Mouse (Mus musculus) gastrocnemius, postnatal 10 days (tissue): ENCODE results near the gene Gm28048. TPM values are rescaled to one million over a fixed set of nuclear protein-coding genes. Genes with fewer than 3 reads are reported as not detected.

Experiments used
- DNase-seq: peaks from one replicate; pipeline ENCODE4 v3.0.0; 2021; ENCODE audit warnings: mixed read lengths
- total RNA-seq, 2 experiments: library from RNA; stranded (reverse); gene quantifications; 2 replicates each; pipeline ENCODE4 v1.2.3; 2021

The Gm28048 gene
- total RNA-seq, 2 experiments from 2014 or later = 3.9 to 5.9 TPM

GRCm38 (mm10) chr11:22889224-22889623 lies 92.7 kb downstream of the Gm28048 start:
- DNase-seq = no peak

- DNase-seq = no peak
Measured at GRCm38 (mm10) chr11:22886991-22887390, 94.9 kb downstream of the Gm28048 start.

- DNase-seq = no peak
Measured at GRCm38 (mm10) chr11:22885350-22885749, 96.5 kb downstream of the Gm28048 start.

DNA sequence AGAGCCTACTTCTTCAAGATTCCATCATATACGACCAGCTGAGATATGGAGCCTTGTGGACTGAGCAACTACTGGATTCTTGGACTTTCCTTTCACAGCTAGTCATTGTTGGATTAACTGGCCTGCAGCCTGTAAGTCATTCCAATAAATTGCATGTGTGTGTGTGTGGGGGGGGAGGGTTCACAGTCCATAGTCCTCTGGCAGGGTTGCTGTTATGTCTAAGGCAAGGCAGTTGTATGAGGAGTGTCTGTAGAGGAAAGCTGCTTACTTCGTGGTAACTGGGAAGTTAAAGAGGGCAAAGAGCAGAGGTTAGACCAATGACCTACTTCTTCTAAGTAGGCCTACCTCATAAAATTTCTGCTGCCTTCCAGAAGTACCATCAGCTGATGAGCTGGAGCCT lies 98.2 kb downstream of the Gm28048 start:
- DNase-seq = no peak

- no peak for DNase-seq
Measured at GRCm38 (mm10) chr11:22882926-22883325, 99.0 kb downstream of the Gm28048 start.

DNA sequence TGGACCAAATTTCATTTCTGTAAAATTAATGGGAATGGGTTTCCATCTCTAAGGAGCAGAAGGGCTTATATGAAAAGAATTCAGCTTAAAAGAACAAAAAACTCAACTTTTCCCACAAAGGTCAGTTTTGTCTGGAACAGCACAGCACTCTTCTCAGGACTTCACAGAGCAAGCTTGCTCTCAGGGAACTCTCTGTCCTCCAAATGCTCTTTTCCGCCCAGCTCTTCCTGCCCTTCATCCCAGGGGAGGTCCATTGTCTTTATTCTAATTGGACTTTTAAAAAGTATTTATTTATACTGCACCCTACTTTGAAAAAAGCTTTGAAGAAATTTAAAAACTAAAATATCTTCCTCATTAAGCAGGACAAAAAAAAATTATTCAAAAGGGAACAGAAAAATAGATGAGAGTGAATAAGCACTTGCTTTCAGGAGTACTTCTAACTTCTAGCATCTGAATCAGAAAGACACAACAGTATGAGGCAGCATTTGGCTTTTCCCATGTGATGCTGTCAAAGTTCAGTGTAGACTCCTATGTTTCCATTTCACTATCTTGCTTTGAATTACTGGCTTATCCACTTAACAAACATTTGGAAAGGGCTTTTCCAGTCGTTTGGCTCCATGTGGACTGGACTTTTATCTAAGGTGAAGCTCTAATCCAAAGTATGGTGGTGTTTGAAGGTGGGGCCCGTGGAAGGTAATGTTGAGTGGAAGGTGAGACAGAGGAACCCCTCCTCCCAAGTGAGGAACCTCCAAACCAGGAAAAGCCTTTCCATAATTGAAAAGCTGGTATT lies 101.3 kb downstream of the Gm28048 start:
- DNase-seq = no peak

DNA sequence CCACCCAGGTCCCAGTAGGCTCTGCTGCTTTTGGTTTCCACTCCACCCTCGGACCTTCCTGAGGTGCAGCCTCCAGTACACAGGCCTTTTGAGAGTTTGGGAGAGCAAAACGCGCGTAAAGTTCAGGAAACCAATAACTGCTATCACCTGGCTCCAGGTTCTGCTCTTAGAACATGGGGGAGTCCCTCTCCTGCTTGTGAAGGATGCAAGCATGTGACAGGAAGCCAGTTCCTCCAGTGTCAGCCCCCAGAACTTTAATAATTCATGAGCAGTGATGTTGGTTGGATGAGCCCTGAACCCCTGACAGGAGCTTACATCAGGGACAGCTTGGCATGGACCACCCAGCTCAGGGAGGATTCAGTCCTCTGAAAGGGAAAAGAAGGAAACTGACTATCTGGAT lies 102.2 kb downstream of the Gm28048 start:
- no peak for DNase-seq

DNA sequence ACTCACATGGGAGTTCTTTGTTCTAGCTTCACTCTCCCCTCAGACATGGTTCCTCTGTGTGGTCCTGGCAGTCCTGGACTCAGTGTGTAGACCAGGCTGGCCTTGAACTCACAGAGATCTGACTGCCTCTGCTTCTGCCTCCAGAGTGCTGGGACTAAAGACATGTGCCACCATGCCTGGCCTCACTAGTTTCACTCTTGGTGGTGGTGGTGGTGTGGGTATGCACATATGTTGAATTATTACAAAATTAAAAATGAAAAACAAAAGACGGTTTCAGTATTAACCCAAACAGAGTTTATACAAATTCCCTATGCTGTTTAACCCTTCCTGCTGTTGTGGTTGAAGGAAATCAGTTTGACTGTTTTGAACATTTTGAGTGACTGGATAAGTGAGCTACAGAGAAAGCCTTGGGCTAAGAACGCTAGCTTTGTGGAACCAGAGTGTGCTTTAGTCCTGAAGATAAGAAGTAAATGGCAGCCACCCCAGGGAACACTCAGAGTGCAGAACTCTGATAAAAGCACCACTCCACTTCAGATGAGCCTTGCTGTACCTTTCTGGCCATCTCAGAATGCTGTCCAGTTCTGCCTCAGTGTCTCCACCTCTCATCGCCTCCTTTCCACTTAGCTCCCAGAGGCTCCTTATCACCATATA lies 105.1 kb downstream of the Gm28048 start:
- no peak for DNase-seq

- no peak for DNase-seq
Measured at GRCm38 (mm10) chr11:22875279-22875678, 106.6 kb downstream of the Gm28048 start.

GRCm38 (mm10) chr11:22874747-22875146 lies 107.1 kb downstream of the Gm28048 start:
- no peak for DNase-seq

DNA sequence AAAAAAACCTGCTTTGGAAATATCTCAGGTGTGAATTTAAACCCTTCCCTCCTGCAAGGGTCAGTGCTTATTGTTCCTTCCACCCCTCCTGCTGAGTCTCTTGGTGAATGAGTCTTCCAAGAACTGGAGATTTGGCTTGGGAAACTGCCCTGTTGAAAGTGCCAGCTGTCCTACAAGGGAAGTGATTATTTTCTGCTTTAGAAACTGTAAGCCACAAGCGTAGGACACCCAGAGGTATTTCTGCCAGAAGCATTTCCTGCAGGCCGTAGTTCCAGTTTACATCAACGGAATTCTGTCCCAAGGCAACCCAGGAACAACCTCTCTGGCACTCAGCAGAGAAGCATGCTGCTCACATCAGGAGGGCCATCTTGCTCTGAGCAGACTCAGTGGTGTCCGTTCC lies 108.5 kb downstream of the Gm28048 start:
- no peak for DNase-seq

DNA sequence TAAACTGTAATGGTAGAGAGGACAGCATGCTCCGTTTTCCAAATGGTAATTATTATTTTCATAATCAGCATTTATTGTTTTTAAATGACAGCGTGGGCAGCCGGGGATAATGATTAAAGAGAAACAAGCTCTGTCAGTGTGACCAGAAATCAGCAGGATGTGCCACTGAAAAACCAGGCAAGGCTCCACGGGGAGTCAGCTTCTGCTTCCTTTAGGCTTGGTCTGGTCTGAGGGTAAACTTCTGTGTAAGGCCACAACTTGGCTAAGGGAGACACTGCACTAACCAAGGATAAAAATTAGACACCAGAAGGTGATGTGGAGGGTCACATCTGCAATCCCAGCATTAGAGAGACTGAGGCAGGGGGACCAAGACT lies 109.6 kb downstream of the Gm28048 start:
- DNase-seq = no peak

DNA sequence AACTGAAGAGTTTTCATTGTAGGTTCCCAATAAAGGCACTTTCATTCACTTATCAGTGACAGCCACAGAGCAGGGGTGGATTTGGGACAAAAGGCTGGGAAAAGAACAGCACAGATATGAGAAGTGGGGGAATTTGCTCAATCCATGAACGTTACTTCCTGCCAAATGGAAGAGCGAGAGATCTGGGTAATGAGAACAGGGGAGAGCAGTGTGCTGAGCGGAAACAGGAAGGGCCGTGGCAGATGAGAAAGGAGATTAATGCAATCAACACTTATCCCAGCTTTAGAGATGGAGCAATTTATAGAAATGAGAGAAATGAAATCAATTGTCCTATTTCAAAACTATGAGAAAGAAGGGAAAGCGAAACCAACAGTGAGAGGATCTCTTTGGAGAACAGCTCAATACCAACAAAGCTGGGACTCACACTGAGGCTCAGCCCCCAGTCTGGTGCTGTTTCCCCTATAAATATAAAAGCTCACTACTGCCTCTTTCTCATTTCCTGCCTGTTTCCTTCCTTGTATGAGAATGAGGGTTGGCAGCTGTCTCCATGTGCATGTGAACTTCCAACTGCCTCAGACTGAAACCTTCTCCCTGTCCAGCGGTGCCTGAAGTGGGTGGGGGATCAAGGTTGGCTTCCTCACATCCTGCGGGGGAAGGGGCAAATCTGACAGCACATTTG lies 110.1 kb downstream of the Gm28048 start:
- DNase-seq = no peak

DNA sequence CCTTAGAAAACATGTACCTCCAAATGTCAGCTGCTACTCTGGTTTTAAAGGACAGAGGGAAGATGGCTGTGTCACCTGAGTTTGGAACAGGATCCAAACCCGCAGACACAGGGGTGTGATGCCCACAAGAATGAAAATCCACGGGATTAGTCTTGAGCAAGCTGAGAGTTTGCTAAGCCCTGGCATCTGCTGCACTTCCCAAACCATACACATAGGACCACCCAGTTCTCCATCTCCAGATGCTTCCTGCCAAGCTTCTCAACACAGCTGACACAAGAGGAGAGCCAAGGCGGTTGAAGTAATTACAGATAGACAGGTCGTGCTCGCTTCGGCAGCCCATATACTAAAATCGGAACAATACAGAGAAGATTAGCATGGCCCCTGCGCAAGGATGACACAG lies 113.3 kb downstream of the Gm28048 start:
- DNase-seq = no peak

GRCm38 (mm10) chr11:22867691-22868090 lies 114.2 kb downstream of the Gm28048 start:
- DNase-seq = no peak

DNA sequence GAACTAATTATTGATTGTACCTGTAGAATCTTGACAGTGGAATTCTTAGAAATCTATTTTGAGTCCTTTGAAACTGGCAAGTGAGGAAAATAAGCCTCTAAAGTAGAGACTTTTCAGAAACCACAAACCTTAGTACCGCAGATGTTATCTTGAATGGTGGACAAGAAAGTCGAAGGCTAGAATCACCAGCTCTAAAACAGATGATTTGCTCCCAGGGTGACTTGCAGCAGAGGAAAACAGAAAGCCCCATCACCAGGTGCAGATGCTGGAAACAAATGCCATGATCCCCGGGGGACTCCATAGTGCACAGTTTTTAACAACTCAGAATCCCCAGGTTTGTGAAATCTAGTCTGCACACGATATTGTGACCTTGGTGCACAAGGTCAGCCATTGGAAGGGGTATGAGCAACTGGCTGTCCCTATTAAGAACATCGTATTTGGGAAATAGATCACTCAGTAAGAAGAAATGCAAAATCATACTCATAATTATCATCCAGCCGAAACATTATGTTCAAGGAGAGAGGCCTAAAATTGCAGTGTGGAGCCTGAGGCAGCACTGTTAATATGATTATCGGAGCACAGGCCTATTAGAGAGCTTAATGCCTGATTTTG lies 116.1 kb downstream of the Gm28048 start:
- DNase-seq = no peak

- no peak for DNase-seq
Measured at GRCm38 (mm10) chr11:22864305-22865060, 117.4 kb downstream of the Gm28048 start.

GRCm38 (mm10) chr11:22863581-22863980 lies 118.3 kb downstream of the Gm28048 start:
- DNase-seq = no peak

DNA sequence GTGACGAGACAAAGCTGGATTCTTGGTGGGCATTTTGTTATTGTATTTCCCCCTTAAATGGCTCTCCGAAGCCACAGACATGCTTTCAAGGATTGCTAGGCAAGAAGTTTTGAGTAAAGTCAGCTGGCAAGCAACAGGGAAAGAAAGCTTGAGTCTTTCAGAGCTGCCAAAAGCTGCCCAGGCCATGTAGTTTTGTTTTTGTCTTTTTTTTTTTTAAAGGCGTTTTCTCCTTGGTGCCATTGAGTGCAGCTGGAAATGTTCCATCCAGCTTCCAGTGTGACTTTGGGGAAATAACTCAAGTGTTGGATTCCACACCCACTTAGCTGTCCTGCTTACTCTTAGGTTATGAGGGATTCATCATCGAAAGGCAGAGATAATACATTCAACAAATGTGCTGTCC lies 120.6 kb downstream of the Gm28048 start:
- DNase-seq = no peak

- DNase-seq = peak; percentile 38
Measured at GRCm38 (mm10) chr11:22860335-22861227, 121.3 kb downstream of the Gm28048 start, which contains the start of gene B3gnt2. TSS of gene B3gnt2 (minus strand) at chr11:22860961.
